Mouse (Mus musculus) embryonic facial prominence, embryonic 10.5 days (tissue): ENCODE measurements around the gene Fanci. TPM values are rescaled to one million over a fixed set of nuclear protein-coding genes. Genes with fewer than 3 reads are reported as not detected.

Source experiments
- DNase-seq: peaks from one replicate; pipeline ENCODE4 v3.0.0-alpha.2; 2017; ENCODE audit warnings: low spot score
- H3K27ac ChIP-seq: fragments of 300-500 bp; sonication (generic); replicated peaks from 2 replicates; pipeline ENCODE4 v1.5.1; 2016; ENCODE audit warnings: mild to moderate bottlenecking
- H3K27me3 ChIP-seq: fragments of 300-500 bp; sonication (generic); replicated peaks from 2 replicates; pipeline ENCODE4 v1.6.1; 2016; ENCODE audit warnings: low read depth, mild to moderate bottlenecking; ENCODE audit not compliant: poor library complexity, severe bottlenecking
- H3K36me3 ChIP-seq: fragments of 300-500 bp; sonication (generic); replicated peaks from 2 replicates; pipeline ENCODE4 v1.6.1; 2016; ENCODE audit warnings: mild to moderate bottlenecking, moderate library complexity
- H3K4me1 ChIP-seq: fragments of 300-500 bp; sonication (generic); 2 replicates; pipeline ENCODE4 v1.6.1; 2016
- H3K4me3 ChIP-seq: fragments of 300-500 bp; sonication (generic); 2 replicates; pipeline ENCODE4 v1.5.1; 2016; ENCODE audit warnings: mild to moderate bottlenecking, moderate library complexity
- H3K9me3 ChIP-seq: fragments of 300-500 bp; sonication (generic); 2 replicates; pipeline ENCODE4 v1.6.1; 2016; ENCODE audit warnings: mild to moderate bottlenecking
- WGBS: fragments of 180-500 bp; shearing (Covaris S2); methylation state at CpG from one replicate; pipeline ENCODE4 v1.1.7; 2016; 5-methylcytosine and 5-hydroxymethylcytosine counted together
- polyA plus RNA-seq: library from polyadenylated mRNA; unstranded; fragments of >200 nt; fragmentation: Nextera tagmentation; extraction: Ambion mirVana; gene quantifications from 2 replicates; pipeline ENCODE4 v1.2.1, GENCODE M21; 2016

Fanci gene
- polyA plus RNA-seq, 1 experiment from 2014 or later: 20.0 TPM

GRCm38 (mm10) chr7:79422876-79423275, 31.1 kb downstream of the Fanci start:
- 94% methylated on average over 10 of the region's 10 CpGs for whole genome bisulfite sequencing
- H3K27me3 ChIP-seq: no peaks in the 10 kb centered on the region

DNA sequence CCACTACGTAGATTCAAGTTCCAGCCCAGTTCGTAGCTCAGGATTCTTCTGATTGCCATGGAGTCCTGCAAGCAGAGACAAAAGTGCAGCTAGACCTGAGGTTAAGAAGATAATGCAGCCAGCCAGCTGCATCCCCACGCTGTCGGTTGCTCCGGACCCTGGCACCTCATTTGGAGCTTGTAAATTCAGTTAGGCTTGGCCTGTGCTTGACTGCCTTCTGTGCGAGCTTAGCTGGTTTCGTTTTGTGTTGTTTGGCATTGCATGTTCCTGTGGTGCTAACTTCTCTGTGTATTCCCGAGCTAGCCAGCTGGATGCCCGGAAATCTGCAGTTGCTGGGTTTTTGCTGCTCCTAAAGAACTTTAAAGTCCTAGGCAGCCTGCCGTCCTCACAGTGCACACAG, 34.1 kb downstream of the Fanci start:
- H3K4me1 ChIP-seq: peaks cover 8% of the 10 kb centered on the region; the same call in 1 of the 2 replicates
- no peak overlapping the region for H3K4me3 ChIP-seq
- H3K36me3 ChIP-seq: peaks cover 62% of the 10 kb centered on the region
- H3K27me3 ChIP-seq: no peaks in the 10 kb centered on the region
- no peak overlapping the region for H3K27ac ChIP-seq
- DNase-seq: no peak
- H3K9me3 ChIP-seq: no peaks in the 10 kb centered on the region
- 88% methylated on average over 10 of the region's 10 CpGs for WGBS

More at GRCm38 (mm10) chr7:79422876-79423275, 31.1 kb downstream of the Fanci start:
- H3K27ac ChIP-seq: no peak overlapping the region
- H3K4me1 ChIP-seq: peaks cover 2% of the 10 kb centered on the region; the same call in 1 of the 2 replicates
- H3K36me3 ChIP-seq: peaks cover 77% of the 10 kb centered on the region
- no peak overlapping the region for H3K4me3 ChIP-seq
- DNase-seq: no peak
- H3K9me3 ChIP-seq: no peaks in the 10 kb centered on the region

GRCm38 (mm10) chr7:79428243-79428642, 36.5 kb downstream of the Fanci start:
- no peak for DNase-seq
- Histone ChIP-seq H3K4me3 (no peak overlapping the region), H3K27ac (no peak overlapping the region), H3K36me3 (peaks cover 60% of the 10 kb centered on the region), H3K4me1 (peaks cover 8% of the 10 kb centered on the region; the same call in 1 of the 2 replicates), H3K9me3 (no peaks in the 10 kb centered on the region), H3K27me3 (no peaks in the 10 kb centered on the region)
- 59% methylated on average over 5 of the region's 5 CpGs for WGBS

DNA sequence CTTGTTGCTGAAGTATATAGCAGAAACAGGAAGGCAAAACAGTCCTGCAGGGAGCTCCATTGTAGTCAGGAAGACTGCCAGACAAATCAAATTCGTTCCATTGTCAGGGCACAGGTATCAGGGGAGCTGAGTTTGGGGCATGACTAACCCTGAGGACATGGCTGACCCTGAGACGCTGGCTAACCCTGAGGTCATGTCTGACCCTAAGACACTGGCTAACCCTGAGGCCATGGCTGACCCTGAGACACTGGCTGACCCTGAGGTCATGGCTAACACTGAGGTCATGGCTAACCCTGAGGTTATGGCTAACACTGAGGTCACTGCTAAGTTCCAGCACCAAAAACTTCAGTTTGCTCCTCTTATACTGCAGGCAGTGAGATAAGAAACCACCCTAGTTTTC, 48.3 kb downstream of the Fanci start:
- peaks cover 85% of the 10 kb centered on the region for H3K36me3 ChIP-seq
- H3K9me3 ChIP-seq: no peaks in the 10 kb centered on the region
- no peak overlapping the region for H3K4me3 ChIP-seq
- no peaks in the 10 kb centered on the region for H3K27me3 ChIP-seq
- DNase-seq: no peak
- H3K27ac ChIP-seq: no peak overlapping the region
- 0 out of 2 replicates have a peak, but pooled peaks cover 3% of the 10 kb centered on the region for H3K4me1 ChIP-seq
- WGBS: 53% methylated on average over 2 of the region's 2 CpGs

DNA sequence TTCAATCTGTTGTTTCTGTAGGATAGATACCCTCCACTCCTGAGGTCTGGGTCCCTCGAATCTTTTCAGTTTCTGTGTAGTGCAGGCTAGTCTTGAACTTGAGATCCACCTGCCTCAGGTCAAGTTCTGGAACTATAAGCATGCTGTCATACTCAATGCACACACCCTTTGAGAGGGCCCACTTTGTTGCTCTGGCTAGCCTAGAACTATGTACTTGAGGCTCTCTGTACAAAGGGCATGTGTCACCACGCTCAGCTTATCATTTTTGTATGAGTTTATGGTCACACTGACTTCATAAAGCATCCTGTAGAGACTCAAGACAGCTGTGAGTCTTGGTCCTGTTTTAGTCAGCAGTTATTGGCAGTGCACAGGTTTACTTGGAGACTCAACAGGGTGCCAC, 55.3 kb downstream of the Fanci start:
- DNase-seq: no peak
- H3K27me3 ChIP-seq: no peaks in the 10 kb centered on the region
- H3K4me1 ChIP-seq: no peaks in the 10 kb centered on the region
- no peak overlapping the region for H3K27ac ChIP-seq
- WGBS: 90% methylated on average over 2 of the region's 2 CpGs
- peaks cover 99% of the 10 kb centered on the region for H3K36me3 ChIP-seq
- H3K4me3 ChIP-seq: no peak overlapping the region
- H3K9me3 ChIP-seq: no peaks in the 10 kb centered on the region

DNA sequence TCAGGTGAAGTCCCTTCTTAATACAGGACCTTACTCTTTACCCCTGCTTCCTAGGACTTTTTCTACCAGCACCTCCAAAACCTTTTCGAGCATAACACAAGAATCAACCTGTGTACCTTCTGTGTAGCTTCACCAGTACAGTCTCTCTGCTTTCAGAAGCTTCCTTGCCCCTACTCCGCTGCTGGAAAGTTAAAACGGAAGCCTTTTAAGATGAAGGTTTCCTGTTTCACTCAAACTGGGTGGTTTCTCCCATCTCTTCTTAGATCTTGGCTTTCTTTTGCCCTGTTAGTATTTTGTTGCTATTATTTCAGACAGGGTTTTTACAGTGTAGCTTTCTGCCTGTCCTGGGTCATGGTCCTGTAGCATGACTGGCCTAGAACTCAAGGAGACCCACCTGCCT, 55.8 kb downstream of the Fanci start:
- DNase-seq: no peak
- no peaks in the 10 kb centered on the region for H3K9me3 ChIP-seq
- H3K4me3 ChIP-seq: no peak overlapping the region
- H3K27me3 ChIP-seq: no peaks in the 10 kb centered on the region
- H3K27ac ChIP-seq: no peak overlapping the region
- no peaks in the 10 kb centered on the region for H3K4me1 ChIP-seq
- H3K36me3 ChIP-seq: peaks cover 99% of the 10 kb centered on the region
- 91% methylated on average over 3 of the region's 3 CpGs for WGBS

- peaks cover 73% of the 10 kb centered on the region for H3K36me3 ChIP-seq
Observed at GRCm38 (mm10) chr7:79461721-79462120, 70.0 kb downstream of the Fanci start.

DNA sequence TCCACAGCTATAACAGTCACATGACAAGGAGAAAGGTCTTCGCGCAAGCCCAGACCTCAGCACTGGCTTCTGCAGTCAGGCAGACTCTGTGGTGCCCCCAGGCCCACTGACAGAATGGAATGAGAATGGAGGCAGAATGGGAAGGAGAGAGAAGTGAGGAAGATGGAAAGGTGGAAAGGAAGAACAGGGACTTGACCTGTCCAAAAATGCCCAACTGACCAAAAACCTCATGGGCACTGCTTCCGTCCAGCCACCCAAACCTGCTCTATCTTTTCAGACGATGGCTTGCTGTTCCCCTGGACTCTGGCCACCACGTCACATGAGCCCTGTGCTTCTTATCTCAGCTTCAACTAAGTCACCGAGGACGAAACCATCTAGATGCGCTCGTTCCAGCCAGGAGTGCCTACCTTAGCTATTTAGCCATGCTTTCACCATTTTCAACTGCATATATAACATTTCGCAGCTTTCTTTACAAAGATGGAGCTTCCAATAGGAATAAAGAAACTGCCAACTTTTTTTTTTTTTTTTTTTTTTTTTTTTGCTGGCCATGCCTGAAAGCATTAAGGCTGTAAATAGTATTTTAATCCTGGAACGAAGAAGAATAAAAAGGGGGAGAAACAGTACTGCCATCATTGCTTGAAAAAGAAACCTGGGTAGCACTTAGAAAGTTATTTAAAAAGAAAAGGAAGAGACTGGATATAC, 71.8 kb downstream of the Fanci start:
- WGBS: 87% methylated on average over 11 of the region's 11 CpGs
- no peaks in the 10 kb centered on the region for H3K9me3 ChIP-seq
- no peak overlapping the region for H3K4me3 ChIP-seq
- peaks cover 47% of the 10 kb centered on the region for H3K4me1 ChIP-seq
- peaks cover 55% of the 10 kb centered on the region for H3K36me3 ChIP-seq
- no peak for DNase-seq
- peaks cover 18% of the 10 kb centered on the region for H3K27me3 ChIP-seq
- H3K27ac ChIP-seq: no peak overlapping the region

More at GRCm38 (mm10) chr7:79461721-79462120, 70.0 kb downstream of the Fanci start:
- Histone ChIP-seq H3K27me3 (peaks cover 13% of the 10 kb centered on the region), H3K9me3 (no peaks in the 10 kb centered on the region), H3K4me3 (no peak overlapping the region), H3K4me1 (peaks cover 29% of the 10 kb centered on the region), H3K27ac (no peak overlapping the region)
- WGBS: 92% methylated on average over 10 of the region's 10 CpGs
- DNase-seq: no peak

DNA sequence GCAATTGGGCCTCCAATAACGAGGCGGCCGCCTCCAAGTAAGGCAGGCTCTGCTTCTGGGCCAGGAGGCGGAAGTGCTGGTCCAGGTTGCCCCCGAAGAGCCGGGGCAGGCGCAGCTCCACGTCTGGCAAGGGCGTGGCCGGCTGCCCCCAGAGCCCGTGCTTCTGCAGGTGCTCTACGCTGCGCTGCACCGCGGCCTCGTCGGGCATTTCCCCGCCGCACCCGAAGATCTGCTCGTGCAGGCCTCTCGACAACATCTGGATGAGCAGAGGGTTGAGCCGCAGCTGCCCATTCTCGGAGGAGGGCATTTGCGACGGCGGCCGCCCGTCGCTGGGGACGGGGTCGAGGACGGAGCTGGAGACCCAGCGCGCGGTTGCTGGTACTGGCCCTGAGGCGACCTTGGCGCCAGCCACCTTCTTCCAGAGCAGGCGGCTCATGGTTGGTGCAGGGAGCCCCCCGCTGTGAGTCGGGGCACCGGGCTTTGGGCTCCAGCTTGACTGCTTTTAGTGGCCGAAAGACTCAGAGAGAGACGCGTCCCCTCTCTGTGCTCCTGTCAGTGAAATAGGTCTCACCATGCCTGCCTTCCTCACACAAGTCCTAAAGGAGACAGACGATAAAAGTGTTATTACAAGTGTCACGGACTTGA, 73.2 kb downstream of the Fanci start:
- Histone ChIP-seq H3K27ac (no peak overlapping the region), H3K27me3 (peaks cover 25% of the 10 kb centered on the region), H3K4me1 (peaks cover 54% of the 10 kb centered on the region), H3K9me3 (no peaks in the 10 kb centered on the region), H3K4me3 (peak overlapping the region; percentile 97), H3K36me3 (peaks cover 41% of the 10 kb centered on the region)
- WGBS: 6% methylated on average over 47 of the region's 47 CpGs
- DNase-seq: peak; percentile 49

GRCm38 (mm10) chr7:79465461-79466044, 73.8 kb downstream of the Fanci start:
- H3K27ac ChIP-seq: peak overlapping the region; percentile 91
- H3K27me3 ChIP-seq: peaks cover 25% of the 10 kb centered on the region
- H3K36me3 ChIP-seq: peaks cover 34% of the 10 kb centered on the region
- peak overlapping the region; percentile 97 for H3K4me3 ChIP-seq
- peak; percentile 73 for DNase-seq
- no peaks in the 10 kb centered on the region for H3K9me3 ChIP-seq
- peaks cover 54% of the 10 kb centered on the region for H3K4me1 ChIP-seq
- under 1% methylated on average over 47 of the region's 47 CpGs for WGBS

GRCm38 (mm10) chr7:79466053-79466901, 74.5 kb downstream of the Fanci start, which contains the start of gene Polg:
Gene Polg (minus strand): TSS chr7:79466362.
- peak within 1 kb of the TSS; percentile 91 for H3K27ac ChIP-seq
- H3K27me3 ChIP-seq: peaks cover 25% of the 10 kb centered on the region
- under 1% methylated on average over 76 of the region's 76 CpGs for WGBS
- DNase-seq: peak; percentile 99
- H3K9me3 ChIP-seq: no peaks in the 10 kb centered on the region
- H3K4me1 ChIP-seq: peaks cover 54% of the 10 kb centered on the region
- H3K36me3 ChIP-seq: peaks cover 27% of the 10 kb centered on the region
- peak within 1 kb of the TSS; percentile 97 for H3K4me3 ChIP-seq

GRCm38 (mm10) chr7:79467951-79468350, 76.2 kb downstream of the Fanci start:
- DNase-seq: peak; percentile 40
- H3K27ac ChIP-seq: no peak overlapping the region; the same call in 1 of the 2 replicates
- peak overlapping the region; percentile 97 for H3K4me3 ChIP-seq
- peaks cover 14% of the 10 kb centered on the region for H3K36me3 ChIP-seq
- peaks cover 25% of the 10 kb centered on the region for H3K27me3 ChIP-seq
- H3K4me1 ChIP-seq: peaks cover 54% of the 10 kb centered on the region
- H3K9me3 ChIP-seq: peaks cover 3% of the 10 kb centered on the region; the same call in 1 of the 2 replicates
- WGBS: 5% methylated on average over 6 of the region's 6 CpGs
